Mouse (Mus musculus): ENCODE data around the gene Pcnx. TPM values are rescaled to one million over a fixed set of nuclear protein-coding genes. Genes with fewer than 3 reads are reported as not detected.

Gene Pcnx
- polyA plus RNA-seq, 1 experiment from 2014 or later: 10.3 TPM

GRCm38 (mm10) chr12:81880161-81880560 lies 20.3 kb downstream of the Pcnx start:
- Histone ChIP-seq H3K9ac (ENCODE audit: low read length) (no peak overlapping the region), H3K4me2 (ENCODE audit: low read depth) (no peak overlapping the region), H3K9me3 (ENCODE audit: control insufficient read depth, low read length) (no peaks in the 10 kb centered on the region), H3K27me3 (ENCODE audit: control insufficient read depth, insufficient read depth, low read length) (no peaks in the 10 kb centered on the region), H3K36me3 (ENCODE audit: control insufficient read depth, insufficient read depth, low read length) (no peaks in the 10 kb centered on the region), H3K4me1 (ENCODE audit: control insufficient read depth, insufficient read depth, low read length) (0 out of 2 replicates have a peak, but pooled peaks cover 5% of the 10 kb centered on the region), H3K27ac (ENCODE audit: low read depth, low read length) (no peak overlapping the region), H3K4me3 (ENCODE audit: low read depth, low read length) (no peak overlapping the region)
- DNase-seq (ENCODE audit: low spot score): no peak
- WGBS: 93% methylated on average over 3 of the region's 3 CpGs
- no peak for ATAC-seq (ENCODE audit: insufficient read depth, low FRiP score, low TSS enrichment)

- no peak for ATAC-seq (ENCODE audit: insufficient read depth, low FRiP score, low TSS enrichment)
- WGBS: 60% methylated on average over 11 of the region's 11 CpGs
- DNase-seq (ENCODE audit: low spot score): no peak
These were observed 23.7 kb downstream of the Pcnx start for GRCm38 (mm10) chr12:81883255-81884106.

GRCm38 (mm10) chr12:81884107-81884398 lies 24.2 kb downstream of the Pcnx start:
- no peak for ATAC-seq (ENCODE audit: insufficient read depth, low FRiP score, low TSS enrichment)
- Histone ChIP-seq H3K4me3 (ENCODE audit: low read depth, low read length) (no peak overlapping the region), H3K4me1 (ENCODE audit: control insufficient read depth, insufficient read depth, low read length) (0 out of 2 replicates have a peak, but pooled peaks cover 5% of the 10 kb centered on the region), H3K9me3 (ENCODE audit: control insufficient read depth, low read length) (no peaks in the 10 kb centered on the region), H3K27me3 (ENCODE audit: control insufficient read depth, insufficient read depth, low read length) (no peaks in the 10 kb centered on the region), H3K9ac (ENCODE audit: low read length) (no peak overlapping the region), H3K27ac (ENCODE audit: low read depth, low read length) (no peak overlapping the region), H3K4me2 (ENCODE audit: low read depth) (no peak overlapping the region), H3K36me3 (ENCODE audit: control insufficient read depth, insufficient read depth, low read length) (no peaks in the 10 kb centered on the region)
- WGBS: 87% methylated on average over 3 of the region's 3 CpGs
- no peak for DNase-seq (ENCODE audit: low spot score)

More at GRCm38 (mm10) chr12:81883255-81884106, 23.7 kb downstream of the Pcnx start:
- Histone ChIP-seq H3K27ac (ENCODE audit: low read depth, low read length) (no peak overlapping the region), H3K4me2 (ENCODE audit: low read depth) (no peak overlapping the region), H3K36me3 (ENCODE audit: control insufficient read depth, insufficient read depth, low read length) (no peaks in the 10 kb centered on the region), H3K27me3 (ENCODE audit: control insufficient read depth, insufficient read depth, low read length) (no peaks in the 10 kb centered on the region), H3K9me3 (ENCODE audit: control insufficient read depth, low read length) (no peaks in the 10 kb centered on the region), H3K4me3 (ENCODE audit: low read depth, low read length) (no peak overlapping the region), H3K9ac (ENCODE audit: low read length) (no peak overlapping the region), H3K4me1 (ENCODE audit: control insufficient read depth, insufficient read depth, low read length) (0 out of 2 replicates have a peak, but pooled peaks cover 5% of the 10 kb centered on the region)

- Histone ChIP-seq H3K9ac (ENCODE audit: low read length) (no peak overlapping the region), H3K27ac (ENCODE audit: low read depth, low read length) (no peak overlapping the region), H3K4me1 (ENCODE audit: control insufficient read depth, insufficient read depth, low read length) (0 out of 2 replicates have a peak, but pooled peaks cover 5% of the 10 kb centered on the region), H3K9me3 (ENCODE audit: control insufficient read depth, low read length) (no peaks in the 10 kb centered on the region), H3K36me3 (ENCODE audit: control insufficient read depth, insufficient read depth, low read length) (no peaks in the 10 kb centered on the region), H3K27me3 (ENCODE audit: control insufficient read depth, insufficient read depth, low read length) (no peaks in the 10 kb centered on the region), H3K4me3 (ENCODE audit: low read depth, low read length) (no peak overlapping the region), H3K4me2 (ENCODE audit: low read depth) (no peak overlapping the region)
- WGBS: 82% methylated on average over 5 of the region's 5 CpGs
- no peak for DNase-seq (ENCODE audit: low spot score)
- no peak for ATAC-seq (ENCODE audit: insufficient read depth, low FRiP score, low TSS enrichment)
These were observed 25.2 kb downstream of the Pcnx start for GRCm38 (mm10) chr12:81884983-81885382.

- Histone ChIP-seq H3K9me3 (ENCODE audit: control insufficient read depth, low read length) (no peaks in the 10 kb centered on the region), H3K27me3 (ENCODE audit: control insufficient read depth, insufficient read depth, low read length) (no peaks in the 10 kb centered on the region), H3K4me2 (ENCODE audit: low read depth) (no peak overlapping the region), H3K27ac (ENCODE audit: low read depth, low read length) (no peak overlapping the region), H3K36me3 (ENCODE audit: control insufficient read depth, insufficient read depth, low read length) (no peaks in the 10 kb centered on the region), H3K4me1 (ENCODE audit: control insufficient read depth, insufficient read depth, low read length) (0 out of 2 replicates have a peak, but pooled peaks cover 5% of the 10 kb centered on the region), H3K9ac (ENCODE audit: low read length) (no peak overlapping the region), H3K4me3 (ENCODE audit: low read depth, low read length) (no peak overlapping the region)
- DNase-seq (ENCODE audit: low spot score) (no peak), ATAC-seq (ENCODE audit: insufficient read depth, low FRiP score, low TSS enrichment) (no peak)
- WGBS: 87% methylated on average over 4 of the region's 4 CpGs
These were observed 26.2 kb downstream of the Pcnx start for GRCm38 (mm10) chr12:81885982-81886381.

- Histone ChIP-seq H3K4me1 (ENCODE audit: control insufficient read depth, insufficient read depth, low read length) (no peaks in the 10 kb centered on the region), H3K9me3 (ENCODE audit: control insufficient read depth, low read length) (no peaks in the 10 kb centered on the region), H3K4me2 (ENCODE audit: low read depth) (no peak overlapping the region), H3K27me3 (ENCODE audit: control insufficient read depth, insufficient read depth, low read length) (no peaks in the 10 kb centered on the region), H3K9ac (ENCODE audit: low read length) (no peak overlapping the region), H3K27ac (ENCODE audit: low read depth, low read length) (no peak overlapping the region), H3K36me3 (ENCODE audit: control insufficient read depth, insufficient read depth, low read length) (no peaks in the 10 kb centered on the region), H3K4me3 (ENCODE audit: low read depth, low read length) (no peak overlapping the region)
- 95% methylated on average over 5 of the region's 5 CpGs for WGBS
- DNase-seq (ENCODE audit: low spot score): no peak
- no peak for ATAC-seq (ENCODE audit: insufficient read depth, low FRiP score, low TSS enrichment)
These were observed 29.1 kb downstream of the Pcnx start for GRCm38 (mm10) chr12:81888954-81889353.

- Histone ChIP-seq H3K9me3 (ENCODE audit: control insufficient read depth, low read length) (no peaks in the 10 kb centered on the region), H3K9ac (ENCODE audit: low read length) (no peak overlapping the region), H3K36me3 (ENCODE audit: control insufficient read depth, insufficient read depth, low read length) (no peaks in the 10 kb centered on the region; the same call in 1 of the 2 replicates), H3K4me1 (ENCODE audit: control insufficient read depth, insufficient read depth, low read length) (no peaks in the 10 kb centered on the region), H3K27ac (ENCODE audit: low read depth, low read length) (no peak overlapping the region), H3K4me2 (ENCODE audit: low read depth) (no peak overlapping the region), H3K27me3 (ENCODE audit: control insufficient read depth, insufficient read depth, low read length) (no peaks in the 10 kb centered on the region), H3K4me3 (ENCODE audit: low read depth, low read length) (no peak overlapping the region)
- 89% methylated on average over 1 of the region's 1 CpGs for WGBS
- no peak for ATAC-seq (ENCODE audit: insufficient read depth, low FRiP score, low TSS enrichment)
- DNase-seq (ENCODE audit: low spot score): no peak
These were observed 32.1 kb downstream of the Pcnx start for GRCm38 (mm10) chr12:81891946-81892345.

- Histone ChIP-seq H3K4me3 (ENCODE audit: low read depth, low read length) (no peak overlapping the region), H3K27ac (ENCODE audit: low read depth, low read length) (no peak overlapping the region), H3K36me3 (ENCODE audit: control insufficient read depth, insufficient read depth, low read length) (no peaks in the 10 kb centered on the region; the same call in 1 of the 2 replicates), H3K27me3 (ENCODE audit: control insufficient read depth, insufficient read depth, low read length) (no peaks in the 10 kb centered on the region), H3K4me2 (ENCODE audit: low read depth) (no peak overlapping the region), H3K9ac (ENCODE audit: low read length) (no peak overlapping the region), H3K4me1 (ENCODE audit: control insufficient read depth, insufficient read depth, low read length) (no peaks in the 10 kb centered on the region), H3K9me3 (ENCODE audit: control insufficient read depth, low read length) (no peaks in the 10 kb centered on the region)
- DNase-seq (ENCODE audit: low spot score) (no peak), ATAC-seq (ENCODE audit: insufficient read depth, low FRiP score, low TSS enrichment) (no peak)
- WGBS: 92% methylated on average over 5 of the region's 5 CpGs
These were observed 34.5 kb downstream of the Pcnx start for GRCm38 (mm10) chr12:81894311-81894710.

- no peaks in the 10 kb centered on the region; the same call in 1 of the 2 replicates for H3K36me3 ChIP-seq (ENCODE audit: control insufficient read depth, insufficient read depth, low read length)
- no peaks in the 10 kb centered on the region for H3K4me1 ChIP-seq (ENCODE audit: control insufficient read depth, insufficient read depth, low read length)
- no peak for DNase-seq (ENCODE audit: low spot score)
- H3K4me2 ChIP-seq (ENCODE audit: low read depth): no peak overlapping the region
- no peak for ATAC-seq (ENCODE audit: insufficient read depth, low FRiP score, low TSS enrichment)
- no peak overlapping the region for H3K9ac ChIP-seq (ENCODE audit: low read length)
- H3K27ac ChIP-seq (ENCODE audit: low read depth, low read length): no peak overlapping the region
- no peaks in the 10 kb centered on the region for H3K9me3 ChIP-seq (ENCODE audit: control insufficient read depth, low read length)
- WGBS: 91% methylated on average over 6 of the region's 6 CpGs
- no peaks in the 10 kb centered on the region for H3K27me3 ChIP-seq (ENCODE audit: control insufficient read depth, insufficient read depth, low read length)
- H3K4me3 ChIP-seq (ENCODE audit: low read depth, low read length): no peak overlapping the region
These were observed 36.2 kb downstream of the Pcnx start for GRCm38 (mm10) chr12:81895986-81896385.

Data from neural tube, embryonic 11.5 days (tissue).